Mouse (Mus musculus) G1E (cell line): Measurements from ENCODE around the gene Nfe2l1.

ENCODE experiments used
- CTCF ChIP-seq: IDR thresholded peaks from 2 replicates; pipeline ENCODE4 v1.5.1; 2012; ENCODE audit warnings: low read depth, low read length, inconsistent platforms, mixed read lengths
- GATA2 ChIP-seq: IDR thresholded peaks from 2 replicates; pipeline ENCODE4 v1.6.1; 2012; ENCODE audit warnings: low read depth, low read length, inconsistent platforms, borderline replicate concordance
- TAL1 ChIP-seq: conservative IDR thresholded peaks from 2 replicates; pipeline ENCODE4 v1.6.1; 2012; ENCODE audit warnings: low read depth, low read length, inconsistent platforms, mixed read lengths

DNA sequence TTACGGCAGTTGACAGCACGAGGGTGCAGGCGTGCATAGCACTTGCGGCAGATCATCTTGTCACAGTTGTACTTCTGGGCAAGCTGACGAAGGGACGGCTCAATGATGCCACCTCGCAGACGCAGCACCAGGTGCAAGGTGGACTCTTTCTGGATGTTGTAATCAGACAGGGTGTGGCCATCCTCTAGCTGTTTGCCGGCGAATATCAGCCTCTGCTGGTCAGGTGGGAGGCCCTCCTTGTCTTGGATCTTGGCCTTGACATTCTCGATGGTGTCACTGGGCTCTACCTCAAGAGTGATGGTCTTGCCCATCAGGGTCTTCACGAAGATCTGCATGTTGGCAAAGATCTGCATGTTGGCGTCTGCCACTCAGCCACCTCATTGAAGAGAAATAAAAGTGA lies 34.3 kb downstream of the Nfe2l1 start:
- no peak for TF ChIP-seq CTCF
- no peak for TF ChIP-seq TAL1
- no peak for TF ChIP-seq GATA2
